Mouse (Mus musculus): ENCODE data around the gene Fto.

DNA sequence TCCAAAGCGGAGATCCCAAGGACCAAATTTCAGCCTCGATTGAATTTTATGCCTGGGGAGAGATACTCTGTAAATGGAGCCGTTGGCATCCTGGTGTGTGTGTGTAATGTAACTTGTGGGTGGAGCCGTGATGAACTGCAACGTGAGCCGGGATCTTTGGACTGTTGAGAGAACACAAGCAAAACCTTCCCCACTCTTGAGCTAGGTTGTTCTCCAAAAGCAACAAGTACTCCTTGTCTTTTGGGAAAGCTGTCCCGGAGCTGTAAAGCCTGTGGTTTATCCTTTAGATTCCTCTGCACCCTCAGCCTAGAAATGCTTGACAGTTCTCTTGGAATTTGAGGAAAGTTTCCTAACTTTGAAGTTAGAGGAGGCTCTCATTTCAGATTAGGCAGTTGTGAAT, 78.9 kb downstream of the Fto start:
- TF ChIP-seq CTCF (IDR thresholded peaks at IDR 0.05; ENCODE audit: low read depth) = no peak
- TF ChIP-seq EP300 (IDR thresholded peaks at IDR 0.05; ENCODE audit: low read depth) = no peak
